Mouse (Mus musculus): ENCODE results near the gene Olfr559. TPM values are rescaled to one million over a fixed set of nuclear protein-coding genes. Genes with fewer than 3 reads are reported as not detected.

The Olfr559 gene
- polyA plus RNA-seq, 1 experiment from 2014 or later: not detected

DNA sequence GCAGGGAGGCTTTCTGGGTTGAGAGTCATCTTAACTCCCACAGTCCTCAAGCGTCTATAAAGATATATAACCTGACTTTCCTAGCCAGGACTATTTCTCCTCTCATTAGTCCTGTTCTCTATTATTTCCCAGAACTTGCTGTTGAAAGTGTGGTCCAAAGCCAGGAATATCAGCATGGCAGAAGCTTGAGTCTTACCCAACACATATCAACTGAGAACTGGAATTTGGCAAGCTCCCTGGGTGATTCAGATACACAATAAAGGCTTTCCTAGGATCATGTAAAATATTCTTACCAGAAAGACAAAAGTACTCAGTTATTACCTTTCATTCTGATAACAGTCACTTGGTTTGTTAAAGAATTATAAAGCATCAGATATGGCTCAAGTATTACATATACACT lies 45.4 kb downstream of the Olfr559 start:
- H3K4me3 ChIP-seq: no peak overlapping the region
- no peak overlapping the region for H3K4me2 ChIP-seq
- H3K4me1 ChIP-seq (replicated peaks): no peaks in the 10 kb centered on the region
- no peak for ATAC-seq (replicated peaks; ENCODE audit: insufficient number of reproducible peaks, insufficient read depth, low FRiP score, low read depth)
- H3K27me3 ChIP-seq: no peaks in the 10 kb centered on the region
- no peak overlapping the region for H3K27ac ChIP-seq
- no peaks in the 10 kb centered on the region for H3K9me3 ChIP-seq (replicated peaks)
- WGBS: 74% methylated on average over 1 of the region's 1 CpGs
- no peak overlapping the region for H3K9ac ChIP-seq
- peaks cover 2% of the 10 kb centered on the region; the same call in 1 of the 2 replicates for H3K36me3 ChIP-seq

DNA sequence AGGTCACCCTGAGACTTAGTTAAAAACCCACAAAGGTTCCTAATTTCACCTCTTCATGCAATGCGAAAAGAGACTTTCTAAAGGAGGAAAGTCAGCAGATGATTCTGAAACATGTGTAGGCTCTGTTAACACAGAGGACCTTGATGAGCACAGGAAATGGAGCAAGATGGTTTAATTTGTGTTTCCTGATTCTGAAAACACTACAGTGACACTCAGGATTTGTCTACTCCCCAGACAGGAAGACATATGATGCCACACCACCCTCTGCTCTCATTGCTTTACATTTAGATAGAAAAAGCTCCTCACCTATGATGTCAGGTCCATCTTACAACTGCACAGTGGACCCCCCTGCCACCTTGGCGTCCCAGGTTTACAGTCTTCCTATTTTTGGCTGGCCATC lies 51.1 kb downstream of the Olfr559 start:
- Histone ChIP-seq H3K27ac (no peak overlapping the region), H3K4me3 (no peak overlapping the region), H3K36me3 (no peaks in the 10 kb centered on the region), H3K27me3 (no peaks in the 10 kb centered on the region), H3K9ac (no peak overlapping the region), H3K4me1 (replicated peaks) (no peaks in the 10 kb centered on the region), H3K4me2 (no peak overlapping the region), H3K9me3 (replicated peaks) (no peaks in the 10 kb centered on the region)
- no peak for ATAC-seq (replicated peaks; ENCODE audit: insufficient number of reproducible peaks, insufficient read depth, low FRiP score, low read depth)
- WGBS: 69% methylated on average over 2 of the region's 2 CpGs

Other genes starting within 250 kb of the Olfr559 start
- 0.29 and 0.30 TPM in 2 replicates for gene Olfr543, start 245.8 kb downstream of the Olfr559 start, polyA plus RNA-seq (2015; fragmentation: Nextera tagmentation; extraction: Ambion mirVana)
- 0.05 TPM in 2 replicates for gene Olfr544, start 239.2 kb downstream of the Olfr559 start, polyA plus RNA-seq (2015; fragmentation: Nextera tagmentation; extraction: Ambion mirVana)
- 0.04 TPM in 1 of 2 replicates, not detected in the other for gene Olfr545, start 227.9 kb downstream of the Olfr559 start, polyA plus RNA-seq (2015; fragmentation: Nextera tagmentation; extraction: Ambion mirVana)
- gene Olfr547, start 192.7 kb downstream of the Olfr559 start, polyA plus RNA-seq (2015; fragmentation: Nextera tagmentation; extraction: Ambion mirVana): not detected in 2 replicates
- not detected in 2 replicates for gene Olfr548-ps1, start 186.6 kb downstream of the Olfr559 start, polyA plus RNA-seq (2015; fragmentation: Nextera tagmentation; extraction: Ambion mirVana)
- not detected in 2 replicates for gene Olfr549, start 177.6 kb downstream of the Olfr559 start, polyA plus RNA-seq (2015; fragmentation: Nextera tagmentation; extraction: Ambion mirVana)
- gene Trim21, start 162.0 kb downstream of the Olfr559 start, polyA plus RNA-seq (2015; fragmentation: Nextera tagmentation; extraction: Ambion mirVana): 0.68 and 0.84 TPM in 2 replicates
- not detected in 2 replicates for gene Olfr550, start 156.0 kb downstream of the Olfr559 start, polyA plus RNA-seq (2015; fragmentation: Nextera tagmentation; extraction: Ambion mirVana)
- gene Olfr551, start 135.6 kb downstream of the Olfr559 start, polyA plus RNA-seq (2015; fragmentation: Nextera tagmentation; extraction: Ambion mirVana): not detected in 2 replicates
- gene Olfr552, start 129.7 kb downstream of the Olfr559 start, polyA plus RNA-seq (2015; fragmentation: Nextera tagmentation; extraction: Ambion mirVana): not detected in 2 replicates
- gene Olfr553, start 109.3 kb downstream of the Olfr559 start, polyA plus RNA-seq (2015; fragmentation: Nextera tagmentation; extraction: Ambion mirVana): not detected in 2 replicates
- not detected in 2 replicates for gene Olfr554, start 89.1 kb downstream of the Olfr559 start, polyA plus RNA-seq (2015; fragmentation: Nextera tagmentation; extraction: Ambion mirVana)
- not detected in 2 replicates for gene Olfr555, start 68.7 kb downstream of the Olfr559 start, polyA plus RNA-seq (2015; fragmentation: Nextera tagmentation; extraction: Ambion mirVana)
- not detected in 2 replicates for gene Olfr556, start 62.6 kb downstream of the Olfr559 start, polyA plus RNA-seq (2015; fragmentation: Nextera tagmentation; extraction: Ambion mirVana)
- 11.3 and 13.6 TPM in 2 replicates for gene Trim68, start 40.2 kb downstream of the Olfr559 start, polyA plus RNA-seq (2015; fragmentation: Nextera tagmentation; extraction: Ambion mirVana)
- not detected in 2 replicates for gene Olfr557, start 31.6 kb downstream of the Olfr559 start, polyA plus RNA-seq (2015; fragmentation: Nextera tagmentation; extraction: Ambion mirVana)
- 0.51 and 0.74 TPM in 2 replicates for gene Olfr558, start 25.3 kb downstream of the Olfr559 start, polyA plus RNA-seq (2015; fragmentation: Nextera tagmentation; extraction: Ambion mirVana)
- gene Olfr33, start 8.4 kb downstream of the Olfr559 start, polyA plus RNA-seq (2015; fragmentation: Nextera tagmentation; extraction: Ambion mirVana): not detected in 2 replicates
- gene Olfr560, start 31.9 kb upstream of the Olfr559 start, polyA plus RNA-seq (2015; fragmentation: Nextera tagmentation; extraction: Ambion mirVana): not detected in 2 replicates
- 0.15 and 0.33 TPM in 2 replicates for gene Olfr78, start 32.0 kb upstream of the Olfr559 start, polyA plus RNA-seq (2015; fragmentation: Nextera tagmentation; extraction: Ambion mirVana)
- gene Olfr561, start 43.7 kb upstream of the Olfr559 start, polyA plus RNA-seq (2015; fragmentation: Nextera tagmentation; extraction: Ambion mirVana): not detected in 2 replicates
- gene Olfr564, start 76.0 kb upstream of the Olfr559 start, polyA plus RNA-seq (2015; fragmentation: Nextera tagmentation; extraction: Ambion mirVana): not detected in 2 replicates
- not detected in 2 replicates for gene Olfr566, start 131.3 kb upstream of the Olfr559 start, polyA plus RNA-seq (2015; fragmentation: Nextera tagmentation; extraction: Ambion mirVana)
- gene Olfr568, start 149.6 kb upstream of the Olfr559 start, polyA plus RNA-seq (2015; fragmentation: Nextera tagmentation; extraction: Ambion mirVana): not detected in 2 replicates
- not detected in 2 replicates for gene Olfr569, start 163.4 kb upstream of the Olfr559 start, polyA plus RNA-seq (2015; fragmentation: Nextera tagmentation; extraction: Ambion mirVana)
- not detected in 2 replicates for gene Olfr570, start 167.1 kb upstream of the Olfr559 start, polyA plus RNA-seq (2015; fragmentation: Nextera tagmentation; extraction: Ambion mirVana)
- gene Olfr571, start 190.0 kb upstream of the Olfr559 start, polyA plus RNA-seq (2015; fragmentation: Nextera tagmentation; extraction: Ambion mirVana): not detected in 2 replicates
- gene Olfr572, start 196.9 kb upstream of the Olfr559 start, polyA plus RNA-seq (2015; fragmentation: Nextera tagmentation; extraction: Ambion mirVana): not detected in 2 replicates
- gene Olfr573-ps1, start 215.1 kb upstream of the Olfr559 start, polyA plus RNA-seq (2015; fragmentation: Nextera tagmentation; extraction: Ambion mirVana): not detected in 2 replicates
- gene Olfr574, start 221.0 kb upstream of the Olfr559 start, polyA plus RNA-seq (2015; fragmentation: Nextera tagmentation; extraction: Ambion mirVana): not detected in 2 replicates
- not detected in 2 replicates for gene Olfr575, start 231.3 kb upstream of the Olfr559 start, polyA plus RNA-seq (2015; fragmentation: Nextera tagmentation; extraction: Ambion mirVana)
- not detected in 2 replicates for gene Olfr576, start 235.2 kb upstream of the Olfr559 start, polyA plus RNA-seq (2015; fragmentation: Nextera tagmentation; extraction: Ambion mirVana)
- gene Olfr577, start 248.5 kb upstream of the Olfr559 start, polyA plus RNA-seq (2015; fragmentation: Nextera tagmentation; extraction: Ambion mirVana): not detected in 2 replicates